Mouse (Mus musculus) ES-E14 (cell line): Measurements from ENCODE around the gene Trappc3l.

Source experiments
- CHD2 ChIP-seq: IDR thresholded peaks from 2 replicates; pipeline ENCODE4 v1.6.1; 2014; ENCODE audit warnings: mild to moderate bottlenecking, low read depth, low read length, inconsistent platforms
- ZC3H11A ChIP-seq: IDR thresholded peaks from 2 replicates; pipeline ENCODE4 v1.6.1; 2012; ENCODE audit warnings: low read depth, mild to moderate bottlenecking, inconsistent platforms, low read length, borderline replicate concordance

DNA sequence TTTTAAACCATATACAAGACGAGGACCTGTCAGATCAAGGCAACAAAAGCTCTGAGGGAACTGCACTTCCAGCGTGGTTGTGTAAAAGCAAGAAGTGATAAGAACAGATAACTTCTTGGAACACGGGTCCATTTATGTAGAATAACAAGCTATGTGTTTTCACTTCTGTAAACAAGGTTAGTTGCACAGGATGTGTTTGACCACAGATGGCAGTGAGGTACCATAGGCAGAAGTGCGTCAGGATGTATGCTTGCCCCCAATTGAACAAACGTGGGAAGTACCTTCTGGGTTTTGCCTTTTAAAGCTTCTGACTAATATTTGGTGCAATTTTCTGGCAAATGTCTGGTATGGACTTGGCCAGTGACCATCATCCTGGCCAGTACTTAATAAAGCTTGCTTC lies 7.1 kb upstream of the Trappc3l start:
- no peak for TF ChIP-seq CHD2
- TF ChIP-seq ZC3H11A = no peak
